9 mouse cellular contexts compared by ENCODE assay signal in genomic region chr13:24803196-24803595, GRCm38 (mm10). TPM values are rescaled to one million over a fixed set of nuclear protein-coding genes. Genes with fewer than 3 reads are reported as not detected.
DNase-seq lines count a peak whose midpoint lies in the region; ATAC-seq and TF ChIP-seq lines count a peak whose summit lies in the region.
"Had no signal": no experiment of that assay in that cellular context is flagged by ENCODE, and none has a peak within 500 bp of the region (broad histone marks: within the 10 kb centered on the region; RNA-seq: fewer than 3 reads in every experiment).

No protein-coding gene starts in this region.

- no peak for TF ChIP-seq CTCF in cortical plate, adult 2 months (IDR thresholded peaks at IDR 0.05; ENCODE audit: extremely low read depth, insufficient read depth, low read length)

- peak overlapping the region; percentile 68 for H3K4me2 ChIP-seq in kidney, embryonic 16.5 days (replicated peaks; ENCODE audit: low read depth, low read length)
- peak overlapping the region; percentile 82 for H3K4me2 ChIP-seq in hindbrain, embryonic 16.5 days (ENCODE audit: low read length)
- H3K4me2 ChIP-seq in midbrain, embryonic 15.5 days = peak overlapping the region; percentile 87

- H3K9me3 ChIP-seq in kidney, embryonic 16.5 days (ENCODE audit: low read length) = no peaks in the 10 kb centered on the region
- H3K9me3 ChIP-seq in hindbrain, embryonic 16.5 days (ENCODE audit: control insufficient read depth, low read length) = no peaks in the 10 kb centered on the region
- H3K9me3 ChIP-seq in midbrain, embryonic 15.5 days = no peaks in the 10 kb centered on the region

- H3K36me3 ChIP-seq in kidney, embryonic 16.5 days (ENCODE audit: insufficient read depth, low read length) = peaks cover 15% of the 10 kb centered on the region
- H3K36me3 ChIP-seq in hindbrain, embryonic 16.5 days (ENCODE audit: control insufficient read depth, insufficient read depth, low read length) = peaks cover 10% of the 10 kb centered on the region
- peaks cover 10% of the 10 kb centered on the region; the same call in 1 of the 2 replicates for H3K36me3 ChIP-seq in midbrain, embryonic 15.5 days (replicated peaks)

- H3K4me1 ChIP-seq in kidney, embryonic 16.5 days (ENCODE audit: insufficient read depth, low read length) = peaks cover 15% of the 10 kb centered on the region; the same call in 1 of the 2 replicates
- H3K4me1 ChIP-seq in cortical plate, adult 2 months (ENCODE audit: control insufficient read depth, insufficient read depth, low read length) = peaks cover 3% of the 10 kb centered on the region; the same call in 1 of the 2 replicates
- H3K4me1 ChIP-seq in hindbrain, embryonic 16.5 days (ENCODE audit: control insufficient read depth, insufficient read depth, low read depth, low read length) = peaks cover 17% of the 10 kb centered on the region
- H3K4me1 ChIP-seq in midbrain, embryonic 15.5 days = peaks cover 32% of the 10 kb centered on the region

- H3K27ac ChIP-seq in kidney, embryonic 16.5 days (ENCODE audit: low read length) = no peak overlapping the region
- H3K27ac ChIP-seq in cortical plate, adult 2 months (ENCODE audit: insufficient read depth, low read length) = no peak overlapping the region
- H3K27ac ChIP-seq in hindbrain, embryonic 16.5 days (ENCODE audit: low read depth, low read length) = no peak overlapping the region
- H3K27ac ChIP-seq in midbrain, embryonic 15.5 days = no peak overlapping the region

- no peak for ATAC-seq in kidney, embryonic 16.5 days (ENCODE audit: low FRiP score, low TSS enrichment)
- no peak for ATAC-seq in hindbrain, embryonic 16.5 days
- ATAC-seq in midbrain, embryonic 15.5 days (replicated peaks) = no peak

- H3K27me3 ChIP-seq in kidney, embryonic 16.5 days (ENCODE audit: insufficient read depth, low read length) = no peaks in the 10 kb centered on the region
- H3K27me3 ChIP-seq in hindbrain, embryonic 16.5 days (replicated peaks; ENCODE audit: control insufficient read depth, insufficient read depth, low read length) = no peaks in the 10 kb centered on the region
- no peaks in the 10 kb centered on the region for H3K27me3 ChIP-seq in midbrain, embryonic 15.5 days (replicated peaks)

- peak overlapping the region; percentile 99 for H3K4me3 ChIP-seq in kidney, embryonic 16.5 days (ENCODE audit: low read length)
- peak overlapping the region; percentile 65; the same call in 1 of the 2 replicates for H3K4me3 ChIP-seq in cortical plate, adult 2 months (ENCODE audit: insufficient read depth, low read length)
- peak overlapping the region; percentile 99 for H3K4me3 ChIP-seq in hindbrain, embryonic 16.5 days (ENCODE audit: low read length)
- peak overlapping the region; percentile 83 for H3K4me3 ChIP-seq in midbrain, embryonic 15.5 days

- DNase-seq in kidney, adult 9 months = no peak
- DNase-seq in retina, postnatal 1 day = no peak
- DNase-seq in natural killer cell, adult 2 months (ENCODE audit: low spot score in 2 of 2) = no peak
- DNase-seq in spleen, postnatal 4 days (ENCODE audit: low spot score in 2 of 2) = no peak
- DNase-seq: right cerebral cortex, postnatal 25 days had no signal

- 9% methylated on average over 2 of the region's 2 CpGs for WGBS in kidney, embryonic 16.5 days
- WGBS in hindbrain, embryonic 16.5 days = 19% methylated on average over 2 of the region's 2 CpGs
- WGBS in midbrain, embryonic 15.5 days = 9% methylated on average over 2 of the region's 2 CpGs

- TF ChIP-seq POLR2A in cortical plate, adult 2 months (IDR thresholded peaks at IDR 0.05; ENCODE audit: extremely low read depth, insufficient read depth, low read length) = no peak

- peak overlapping the region; percentile 89 for H3K9ac ChIP-seq in kidney, embryonic 16.5 days (replicated peaks; ENCODE audit: low read length)
- no peak overlapping the region for H3K9ac ChIP-seq in hindbrain, embryonic 16.5 days (ENCODE audit: low read depth, low read length)
- H3K9ac ChIP-seq in midbrain, embryonic 15.5 days = peak overlapping the region; percentile 74

RNA-seq across cellular contexts. Expression of gene BC005537, which starts 1.7 kb away (rescaled TPM):
- 14.2 and 17.1 TPM in 2 replicates for polyA plus RNA-seq in kidney, embryonic 16.5 days (2015; fragmentation: Nextera tagmentation; extraction: Ambion mirVana)
- polyA plus RNA-seq in cortical plate, adult 2 months (2012; rRNA removed) = 115 and 122 TPM in 2 replicates
- polyA plus RNA-seq in hindbrain, embryonic 16.5 days (2015; fragmentation: Nextera tagmentation; extraction: Ambion mirVana) = 17.3 and 20.7 TPM in 2 replicates
- 24.2 and 25.0 TPM in 2 replicates for polyA plus RNA-seq in midbrain, embryonic 15.5 days (2015; fragmentation: Nextera tagmentation; extraction: Ambion mirVana)

RNA-seq across cellular contexts. Expression of gene Acot13, which starts 28.1 kb away (rescaled TPM):
- polyA plus RNA-seq in kidney, embryonic 16.5 days (2015; fragmentation: Nextera tagmentation; extraction: Ambion mirVana) = 112 and 121 TPM in 2 replicates
- polyA plus RNA-seq in cortical plate, adult 2 months (2012; rRNA removed) = 153 and 169 TPM in 2 replicates
- polyA plus RNA-seq in hindbrain, embryonic 16.5 days (2015; fragmentation: Nextera tagmentation; extraction: Ambion mirVana) = 59.4 and 66.5 TPM in 2 replicates
- 43.5 and 49.2 TPM in 2 replicates for polyA plus RNA-seq in midbrain, embryonic 15.5 days (2015; fragmentation: Nextera tagmentation; extraction: Ambion mirVana)

RNA-seq across cellular contexts. Expression of gene Tdp2, which starts 28.3 kb away (rescaled TPM):
- polyA plus RNA-seq in kidney, embryonic 16.5 days (2015; fragmentation: Nextera tagmentation; extraction: Ambion mirVana) = 62.1 and 62.5 TPM in 2 replicates
- 25.2 and 28.8 TPM in 2 replicates for polyA plus RNA-seq in cortical plate, adult 2 months (2012; rRNA removed)
- 31.0 and 35.4 TPM in 2 replicates for polyA plus RNA-seq in hindbrain, embryonic 16.5 days (2015; fragmentation: Nextera tagmentation; extraction: Ambion mirVana)
- 28.7 and 33.2 TPM in 2 replicates for polyA plus RNA-seq in midbrain, embryonic 15.5 days (2015; fragmentation: Nextera tagmentation; extraction: Ambion mirVana)

RNA-seq across cellular contexts. Expression of gene Gmnn, which starts 41.5 kb away (rescaled TPM):
- polyA plus RNA-seq in kidney, embryonic 16.5 days (2015; fragmentation: Nextera tagmentation; extraction: Ambion mirVana) = 103 and 104 TPM in 2 replicates
- polyA plus RNA-seq in cortical plate, adult 2 months (2012; rRNA removed) = 5.1 and 6.0 TPM in 2 replicates
- 19.8 and 20.1 TPM in 2 replicates for polyA plus RNA-seq in hindbrain, embryonic 16.5 days (2015; fragmentation: Nextera tagmentation; extraction: Ambion mirVana)
- 14.6 and 17.2 TPM in 2 replicates for polyA plus RNA-seq in midbrain, embryonic 15.5 days (2015; fragmentation: Nextera tagmentation; extraction: Ambion mirVana)

RNA-seq across cellular contexts. Expression of gene D130043K22Rik, which starts 41.7 kb away (rescaled TPM):
- polyA plus RNA-seq in kidney, embryonic 16.5 days (2015; fragmentation: Nextera tagmentation; extraction: Ambion mirVana) = 0.76 and 1.4 TPM in 2 replicates
- 16.4 and 16.8 TPM in 2 replicates for polyA plus RNA-seq in cortical plate, adult 2 months (2012; rRNA removed)
- polyA plus RNA-seq in hindbrain, embryonic 16.5 days (2015; fragmentation: Nextera tagmentation; extraction: Ambion mirVana) = 9.5 and 9.6 TPM in 2 replicates
- polyA plus RNA-seq in midbrain, embryonic 15.5 days (2015; fragmentation: Nextera tagmentation; extraction: Ambion mirVana) = 5.9 and 7.8 TPM in 2 replicates
